Mouse (Mus musculus) G1E-ER4 (cell line): ENCODE results near the gene Gsc2. TPM values are rescaled to one million over a fixed set of nuclear protein-coding genes. Genes with fewer than 3 reads are reported as not detected.

ENCODE experiments used
- GATA1 ChIP-seq: IDR thresholded peaks from one replicate; pipeline ENCODE4 v1.8.0; 2012; ENCODE audit warnings: low read length, inconsistent platforms
- polyA plus RNA-seq: library from polyadenylated mRNA; stranded (reverse); fragments of >175 nt; gene quantifications from 2 replicates; pipeline ENCODE4 v1.2.3, GENCODE M21; 2012

The Gsc2 gene
- polyA plus RNA-seq, 1 experiment, result not detected

GRCm38 (mm10) chr16:17884116-17884515 lies 30.7 kb downstream of the Gsc2 start:
- no peak for TF ChIP-seq GATA1

- no peak for TF ChIP-seq GATA1
These were observed 32.7 kb downstream of the Gsc2 start for GRCm38 (mm10) chr16:17882196-17882595.

GRCm38 (mm10) chr16:17879571-17879970 lies 35.3 kb downstream of the Gsc2 start:
- TF ChIP-seq GATA1, result no peak

GRCm38 (mm10) chr16:17876096-17876495 lies 38.8 kb downstream of the Gsc2 start:
- TF ChIP-seq GATA1, result no peak

GRCm38 (mm10) chr16:17875174-17875573 lies 39.7 kb downstream of the Gsc2 start:
- TF ChIP-seq GATA1, result no peak

- peak; percentile 37 for TF ChIP-seq GATA1
These were observed 41.9 kb downstream of the Gsc2 start for GRCm38 (mm10) chr16:17872995-17873394.

GRCm38 (mm10) chr16:17871248-17871647 lies 43.6 kb downstream of the Gsc2 start:
- TF ChIP-seq GATA1, result peak; percentile 81

- TF ChIP-seq GATA1, result no peak
These were observed 49.1 kb downstream of the Gsc2 start for GRCm38 (mm10) chr16:17865770-17866169.

- TF ChIP-seq GATA1, result no peak
These were observed 49.6 kb downstream of the Gsc2 start for GRCm38 (mm10) chr16:17865293-17865692.

Other genes starting within 250 kb of the Gsc2 start
- gene Med15, start 182.2 kb downstream of the Gsc2 start, polyA plus RNA-seq, result 176 and 227 TPM in 2 replicates
- gene Klhl22, start 155.4 kb downstream of the Gsc2 start, polyA plus RNA-seq, result not detected in 2 replicates
- gene Scarf2, start 117.8 kb downstream of the Gsc2 start, polyA plus RNA-seq, result not detected in 2 replicates
- gene B830017H08Rik, start 81.9 kb downstream of the Gsc2 start, polyA plus RNA-seq, result not detected in 2 replicates
- gene Car15, start 76.7 kb downstream of the Gsc2 start, polyA plus RNA-seq, result 0.62 and 1.5 TPM in 2 replicates
- 0.28 and 0.68 TPM in 2 replicates for gene Gm20518, start 23.4 kb downstream of the Gsc2 start, polyA plus RNA-seq
- not detected in 2 replicates for gene Tssk1, start 20.8 kb downstream of the Gsc2 start, polyA plus RNA-seq
- 17.4 and 26.3 TPM in 2 replicates for gene Dgcr2, start 16.5 kb downstream of the Gsc2 start, polyA plus RNA-seq
- gene Tssk2, start 16.4 kb downstream of the Gsc2 start, polyA plus RNA-seq, result not detected in 2 replicates
- 25.9 and 26.0 TPM in 2 replicates for gene Ess2, start 3.7 kb downstream of the Gsc2 start, polyA plus RNA-seq
- gene Slc25a1, start 13.2 kb upstream of the Gsc2 start, polyA plus RNA-seq, result 219 and 287 TPM in 2 replicates
- not detected in 2 replicates for gene Vpreb2, start 65.4 kb upstream of the Gsc2 start, polyA plus RNA-seq
- gene Dgcr6, start 137.8 kb upstream of the Gsc2 start, polyA plus RNA-seq, result 41.0 and 45.2 TPM in 2 replicates
- 6.0 and 7.7 TPM in 2 replicates for gene Prodh, start 175.1 kb upstream of the Gsc2 start, polyA plus RNA-seq
- gene Rtn4r, start 212.6 kb upstream of the Gsc2 start, polyA plus RNA-seq, result 0.03 TPM in 1 of 2 replicates, not detected in the other